Mouse (Mus musculus) macrophage (primary cell): ENCODE results near the gene Rnf31. TPM values are rescaled to one million over a fixed set of nuclear protein-coding genes. Genes with fewer than 3 reads are reported as not detected.

ENCODE experiments used
- H3K27ac ChIP-seq: fragments of 350-480 bp; formaldehyde crosslinking; 2 replicates; pipeline ENCODE4 v1.9.0; 2021
- H3K36me3 ChIP-seq: fragments of 350-480 bp; formaldehyde crosslinking; 2 replicates; pipeline ENCODE4 v1.9.0; 2021; ENCODE audit errors: inconsistent target
- H3K4me3 ChIP-seq: fragments of 350-480 bp; formaldehyde crosslinking; 2 replicates; pipeline ENCODE4 v1.9.0; 2021; ENCODE audit errors: inconsistent target
- H3K79me2 ChIP-seq: fragments of 350-480 bp; formaldehyde crosslinking; 2 replicates; pipeline ENCODE4 v1.9.0; 2021; ENCODE audit errors: inconsistent target
- WGBS: methylation state at CpG from one replicate; pipeline ENCODE4 v1.1.7; 2026; ENCODE audit warnings: inconsistent platforms; ENCODE audit not compliant: missing documents; 5-methylcytosine and 5-hydroxymethylcytosine counted together
- polyA plus RNA-seq: library from polyadenylated mRNA; stranded (reverse); fragments of 250-400 nt; gene quantifications from 3 replicates; pipeline ENCODE4 v1.2.4, GENCODE M21; 2018; ENCODE audit warnings: inconsistent platforms

Gene Rnf31
- polyA plus RNA-seq, 1 experiment from 2014 or later: 16.3 TPM

- Histone ChIP-seq H3K27ac (no peak overlapping the region), H3K4me3 (no peak overlapping the region), H3K36me3 (peaks cover 51% of the 10 kb centered on the region), H3K79me2 (peaks cover 26% of the 10 kb centered on the region; the same call in 1 of the 2 replicates)
- 93% methylated on average over 11 of the region's 11 CpGs for WGBS
Observed at GRCm38 (mm10) chr14:55563249-55563648, 28.3 kb upstream of the Rnf31 start.

GRCm38 (mm10) chr14:55565748-55566147, 25.8 kb upstream of the Rnf31 start:
- WGBS: 96% methylated on average over 3 of the region's 3 CpGs
- H3K36me3 ChIP-seq: peaks cover 68% of the 10 kb centered on the region
- H3K4me3 ChIP-seq: no peak overlapping the region
- H3K27ac ChIP-seq: no peak overlapping the region
- peaks cover 14% of the 10 kb centered on the region; the same call in 1 of the 2 replicates for H3K79me2 ChIP-seq

GRCm38 (mm10) chr14:55567496-55567895, 24.0 kb upstream of the Rnf31 start:
- no peaks in the 10 kb centered on the region for H3K79me2 ChIP-seq
- 93% methylated on average over 3 of the region's 3 CpGs for WGBS
- no peak overlapping the region for H3K4me3 ChIP-seq
- peaks cover 68% of the 10 kb centered on the region for H3K36me3 ChIP-seq
- H3K27ac ChIP-seq: no peak overlapping the region

GRCm38 (mm10) chr14:55570588-55570987, 20.9 kb upstream of the Rnf31 start:
- Histone ChIP-seq H3K36me3 (peaks cover 44% of the 10 kb centered on the region), H3K79me2 (no peaks in the 10 kb centered on the region), H3K4me3 (no peak overlapping the region), H3K27ac (no peak overlapping the region)
- WGBS: 96% methylated on average over 2 of the region's 2 CpGs

GRCm38 (mm10) chr14:55571760-55572159, 19.7 kb upstream of the Rnf31 start:
- H3K27ac ChIP-seq: no peak overlapping the region
- H3K79me2 ChIP-seq: no peaks in the 10 kb centered on the region
- H3K36me3 ChIP-seq: peaks cover 32% of the 10 kb centered on the region
- no peak overlapping the region for H3K4me3 ChIP-seq

- peaks cover 9% of the 10 kb centered on the region for H3K36me3 ChIP-seq
- peaks cover 20% of the 10 kb centered on the region for H3K79me2 ChIP-seq
- 77% methylated on average over 8 of the region's 8 CpGs for WGBS
- no peak within 1 kb of the TSS for H3K4me3 ChIP-seq
- no peak within 1 kb of the TSS for H3K27ac ChIP-seq
Observed at GRCm38 (mm10) chr14:55575302-55575701, 16.2 kb upstream of the Rnf31 start, which contains the start of gene Fitm1. Gene Fitm1 (plus strand): TSS chr14:55575617.

- Histone ChIP-seq H3K27ac (no peak overlapping the region), H3K4me3 (no peak overlapping the region), H3K79me2 (peaks cover 22% of the 10 kb centered on the region), H3K36me3 (peaks cover 13% of the 10 kb centered on the region)
- 65% methylated on average over 13 of the region's 13 CpGs for WGBS
Observed at GRCm38 (mm10) chr14:55575711-55576110, 15.8 kb upstream of the Rnf31 start.

GRCm38 (mm10) chr14:55576376-55576775, 15.1 kb upstream of the Rnf31 start:
- H3K36me3 ChIP-seq: peaks cover 19% of the 10 kb centered on the region
- peaks cover 22% of the 10 kb centered on the region for H3K79me2 ChIP-seq
- no peak overlapping the region for H3K4me3 ChIP-seq
- no peak overlapping the region for H3K27ac ChIP-seq
- WGBS: 64% methylated on average over 6 of the region's 16 CpGs

GRCm38 (mm10) chr14:55577871-55578667, 13.4 kb upstream of the Rnf31 start, which contains the start of gene Psme1:
Gene Psme1 (plus strand): TSS chr14:55578123.
- H3K79me2 ChIP-seq: peaks cover 22% of the 10 kb centered on the region
- H3K36me3 ChIP-seq: peaks cover 25% of the 10 kb centered on the region
- peak within 1 kb of the TSS; percentile 95 for H3K4me3 ChIP-seq
- H3K27ac ChIP-seq: peak within 1 kb of the TSS; percentile 85
- WGBS: 2% methylated on average over 32 of the region's 32 CpGs

- H3K4me3 ChIP-seq: peak overlapping the region; percentile 95
- peaks cover 25% of the 10 kb centered on the region for H3K36me3 ChIP-seq
- 0% methylated on average over 5 of the region's 6 CpGs for WGBS
- H3K79me2 ChIP-seq: peaks cover 22% of the 10 kb centered on the region
- peak overlapping the region; percentile 85 for H3K27ac ChIP-seq
Observed at GRCm38 (mm10) chr14:55578668-55579269, 12.7 kb upstream of the Rnf31 start.

- H3K27ac ChIP-seq: no peak overlapping the region
- WGBS: 92% methylated on average over 22 of the region's 23 CpGs
- no peak overlapping the region; the same call in 1 of the 2 replicates for H3K4me3 ChIP-seq
- H3K36me3 ChIP-seq: peaks cover 25% of the 10 kb centered on the region
- peaks cover 26% of the 10 kb centered on the region for H3K79me2 ChIP-seq
Observed at GRCm38 (mm10) chr14:55579511-55580496, 11.7 kb upstream of the Rnf31 start.

- 86% methylated on average over 14 of the region's 16 CpGs for WGBS
- no peak overlapping the region for H3K4me3 ChIP-seq
- H3K79me2 ChIP-seq: peaks cover 26% of the 10 kb centered on the region
- no peak overlapping the region for H3K27ac ChIP-seq
- peaks cover 25% of the 10 kb centered on the region for H3K36me3 ChIP-seq
Observed at GRCm38 (mm10) chr14:55580731-55581130, 10.8 kb upstream of the Rnf31 start.

- Histone ChIP-seq H3K27ac (no peak overlapping the region), H3K36me3 (peaks cover 27% of the 10 kb centered on the region), H3K79me2 (peaks cover 26% of the 10 kb centered on the region), H3K4me3 (no peak overlapping the region)
- 80% methylated on average over 9 of the region's 9 CpGs for WGBS
Observed at GRCm38 (mm10) chr14:55581981-55582681, 9.4 kb upstream of the Rnf31 start.

- Histone ChIP-seq H3K36me3 (peaks cover 47% of the 10 kb centered on the region), H3K27ac (peak overlapping the region; percentile 17), H3K4me3 (peak overlapping the region; percentile 70), H3K79me2 (peaks cover 31% of the 10 kb centered on the region)
- WGBS: 23% methylated on average over 5 of the region's 5 CpGs
Observed at GRCm38 (mm10) chr14:55584303-55584701, 7.2 kb upstream of the Rnf31 start.
